Mouse (Mus musculus): ENCODE data around the gene Zyg11a.
A peak's percentile ranks its signal among the peaks of the same experiment; 100 is the strongest.
"Not testable (repeated sequence)": the region's sequence is repeated elsewhere in the genome, so short reads cannot be mapped to it uniquely, and the experiment has no call there.

Zyg11a gene

GRCm38 (mm10) chr4:108217332-108218179 is at the start of gene Zyg11a:
Gene Zyg11a (minus strand): TSS chr4:108218048.
- no peak for DNase-seq (ENCODE audit: low spot score in 2 of 2)

GRCm38 (mm10) chr4:108265774-108266173 is 47.9 kb upstream of the Zyg11a start:
- no peak for DNase-seq (ENCODE audit: low spot score in 2 of 2)

GRCm38 (mm10) chr4:108253317-108253716 is 35.5 kb upstream of the Zyg11a start:
- DNase-seq (ENCODE audit: low spot score in 2 of 2): no peak

GRCm38 (mm10) chr4:108250501-108250900 is 32.7 kb upstream of the Zyg11a start:
- no peak for DNase-seq (ENCODE audit: low spot score in 2 of 2)

GRCm38 (mm10) chr4:108249314-108249713 is 31.5 kb upstream of the Zyg11a start:
- no peak for DNase-seq (ENCODE audit: low spot score in 2 of 2)

- DNase-seq (ENCODE audit: low spot score in 2 of 2): no peak
Observed at GRCm38 (mm10) chr4:108233654-108234053, 15.8 kb upstream of the Zyg11a start.

GRCm38 (mm10) chr4:108225341-108225872 is 7.6 kb upstream of the Zyg11a start:
- no peak for DNase-seq (ENCODE audit: low spot score in 2 of 2)

- DNase-seq (ENCODE audit: low spot score in 2 of 2): no peak
Observed at GRCm38 (mm10) chr4:108222507-108222906, 4.7 kb upstream of the Zyg11a start.

- DNase-seq (ENCODE audit: low spot score in 2 of 2): no peak
Observed at GRCm38 (mm10) chr4:108219019-108219418, 1.2 kb upstream of the Zyg11a start.

GRCm38 (mm10) chr4:108213023-108213422 is 4.8 kb downstream of the Zyg11a start:
- DNase-seq (ENCODE audit: low spot score in 2 of 2): no peak

- no peak for DNase-seq (ENCODE audit: low spot score in 2 of 2)
Observed at GRCm38 (mm10) chr4:108204629-108205028, 13.2 kb downstream of the Zyg11a start.

- DNase-seq (ENCODE audit: low spot score in 2 of 2): no peak
Observed at GRCm38 (mm10) chr4:108199236-108199635, 18.6 kb downstream of the Zyg11a start.

GRCm38 (mm10) chr4:108196277-108196855 is 21.5 kb downstream of the Zyg11a start:
- DNase-seq (ENCODE audit: low spot score in 2 of 2): no peak

- no peak for DNase-seq (ENCODE audit: low spot score in 2 of 2)
Observed at GRCm38 (mm10) chr4:108192821-108193323, 25.0 kb downstream of the Zyg11a start.

GRCm38 (mm10) chr4:108182278-108182677 is 35.6 kb downstream of the Zyg11a start:
- DNase-seq (ENCODE audit: low spot score in 2 of 2): no peak

GRCm38 (mm10) chr4:108168056-108168455 is 49.8 kb downstream of the Zyg11a start:
- no peak for DNase-seq (ENCODE audit: low spot score in 2 of 2)

- no peak for DNase-seq (ENCODE audit: low spot score in 2 of 2)
Observed at GRCm38 (mm10) chr4:108166874-108167273, 51.0 kb downstream of the Zyg11a start.

GRCm38 (mm10) chr4:108165152-108165895 is 52.5 kb downstream of the Zyg11a start, which contains the start of gene Echdc2:
Gene Echdc2 (plus strand): TSS chr4:108165437.
- DNase-seq (ENCODE audit: low spot score in 2 of 2): peak in 1 of 2 experiments; percentile 16

- no peak for DNase-seq (ENCODE audit: low spot score in 2 of 2)
Observed at GRCm38 (mm10) chr4:108163291-108163690, 54.6 kb downstream of the Zyg11a start.

GRCm38 (mm10) chr4:108161936-108162335 is 55.9 kb downstream of the Zyg11a start:
- no peak for DNase-seq (ENCODE audit: low spot score in 2 of 2)

- DNase-seq (ENCODE audit: low spot score in 2 of 2): not testable (repeated sequence)
Observed at GRCm38 (mm10) chr4:108155141-108155540, 62.7 kb downstream of the Zyg11a start.

GRCm38 (mm10) chr4:108145554-108145953 is 72.3 kb downstream of the Zyg11a start:
- DNase-seq (ENCODE audit: low spot score in 2 of 2): not testable (repeated sequence)
